Mouse (Mus musculus) G1E (cell line): ENCODE measurements at regions not wholly inside any gene's neighbourhood (a gene's known extent, or its start where the extent isn't known, plus 50 kb on each side); places are given as distances from the start of the nearest gene placed in this dataset.

Experiments
- CTCF ChIP-seq: IDR thresholded peaks from 2 replicates; pipeline ENCODE4 v1.5.1; 2012; ENCODE audit warnings: low read depth, low read length, inconsistent platforms, mixed read lengths
- GATA1 ChIP-seq: IDR thresholded peaks from 2 replicates; pipeline ENCODE4 v1.6.1; 2012; ENCODE audit warnings: borderline replicate concordance, low read length, inconsistent platforms, mixed read lengths
- POLR2AphosphoS5 ChIP-seq: IDR thresholded peaks from 2 replicates; pipeline ENCODE4 v1.6.1; 2012; ENCODE audit warnings: low read depth, low read length, inconsistent platforms; ENCODE audit not compliant: insufficient replicate concordance
- TAL1 ChIP-seq: conservative IDR thresholded peaks from 2 replicates; pipeline ENCODE4 v1.6.1; 2012; ENCODE audit warnings: low read depth, low read length, inconsistent platforms, mixed read lengths

DNA sequence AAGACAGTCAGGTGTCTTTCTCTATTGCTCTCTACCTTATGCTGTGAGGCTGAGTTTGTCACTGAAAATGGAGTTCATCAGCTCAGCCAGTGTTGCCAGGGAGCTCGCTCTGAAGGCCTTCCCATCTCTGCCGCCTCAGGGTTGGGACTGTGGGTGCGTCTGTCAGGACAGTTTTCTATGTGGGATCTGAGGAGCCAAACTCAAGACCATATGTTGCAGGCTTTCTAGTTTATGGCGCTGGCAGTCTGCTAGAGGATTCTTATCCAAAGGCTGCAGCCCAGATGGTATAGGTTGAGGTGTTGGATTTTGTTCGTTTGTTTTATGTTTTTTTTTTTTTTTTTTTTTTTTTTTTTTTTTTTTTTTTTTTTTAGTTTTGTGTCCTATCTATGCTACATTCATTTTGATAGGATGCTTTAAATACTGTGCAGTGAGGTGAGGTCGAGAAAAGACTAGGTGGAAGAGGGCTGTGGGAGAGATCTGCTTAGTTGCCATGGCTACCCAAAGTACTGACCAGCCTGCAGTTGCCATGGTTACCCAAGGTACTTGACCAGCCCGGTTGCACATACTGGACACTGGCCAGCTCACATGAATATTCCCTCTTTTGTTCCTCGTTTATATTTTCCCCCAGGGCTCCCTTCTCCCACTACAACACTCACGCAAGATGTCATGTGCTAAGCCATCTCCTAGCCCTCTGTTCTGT, 65.8 kb upstream of the Pced1b start:
- no peak for TF ChIP-seq CTCF
- no peak for TF ChIP-seq POLR2AphosphoS5
- TF ChIP-seq TAL1 = no peak
- TF ChIP-seq GATA1 = no peak
